Mouse (Mus musculus): ENCODE data around the gene Ubb.

- TF ChIP-seq CTCF (IDR thresholded peaks at IDR 0.05; ENCODE audit: borderline replicate concordance, extremely low read depth, insufficient read depth, insufficient read length) (no peak), POLR2A (IDR thresholded peaks at IDR 0.05; ENCODE audit: borderline replicate concordance, extremely low read depth, insufficient read depth, insufficient read length, poor library complexity, severe bottlenecking) (no peak)
Measured at GRCm38 (mm10) chr11:62541581-62541980, 9.4 kb upstream of the Ubb start.

Measured in brain, embryonic 14.5 days (tissue).